Mouse (Mus musculus): ENCODE measurements around the gene Rfx8. TPM values are rescaled to one million over a fixed set of nuclear protein-coding genes. Genes with fewer than 3 reads are reported as not detected.
"Not testable (repeated sequence)": the region's sequence is repeated elsewhere in the genome, so short reads cannot be mapped to it uniquely, and the experiment has no call there.

The Rfx8 gene
- polyA plus RNA-seq, 1 experiment from 2014 or later, result 0.40 TPM

- H3K36me3 ChIP-seq (ENCODE audit: control insufficient read depth, insufficient read depth, low read length), result no peaks in the 10 kb centered on the region
- WGBS, result 82% methylated on average over 12 of the region's 12 CpGs
- H3K27me3 ChIP-seq (ENCODE audit: control insufficient read depth, insufficient read depth, low read depth, low read length), result no peaks in the 10 kb centered on the region
- ATAC-seq (ENCODE audit: low read depth), result no peak
- H3K4me1 ChIP-seq (replicated peaks; ENCODE audit: control insufficient read depth, insufficient read depth, low read length), result no peaks in the 10 kb centered on the region
- H3K9ac ChIP-seq (ENCODE audit: low read length), result no peak overlapping the region
- no peak overlapping the region for H3K27ac ChIP-seq (ENCODE audit: low read length)
- no peaks in the 10 kb centered on the region for H3K9me3 ChIP-seq (ENCODE audit: control insufficient read depth, low read length)
- H3K4me3 ChIP-seq (ENCODE audit: low read length), result no peak overlapping the region
- H3K4me2 ChIP-seq (ENCODE audit: low read depth, low read length), result no peak overlapping the region
Measured at GRCm38 (mm10) chr1:39666751-39667252, 54.0 kb downstream of the Rfx8 start.

GRCm38 (mm10) chr1:39664039-39664625 lies 56.7 kb downstream of the Rfx8 start:
- H3K4me3 ChIP-seq (ENCODE audit: low read length), result no peak overlapping the region
- 80% methylated on average over 7 of the region's 7 CpGs for WGBS
- no peak for ATAC-seq (ENCODE audit: low read depth)
- H3K36me3 ChIP-seq (ENCODE audit: control insufficient read depth, insufficient read depth, low read length), result no peaks in the 10 kb centered on the region
- no peak overlapping the region for H3K27ac ChIP-seq (ENCODE audit: low read length)
- H3K4me1 ChIP-seq (replicated peaks; ENCODE audit: control insufficient read depth, insufficient read depth, low read length), result no peaks in the 10 kb centered on the region
- no peaks in the 10 kb centered on the region for H3K9me3 ChIP-seq (ENCODE audit: control insufficient read depth, low read length)
- H3K9ac ChIP-seq (ENCODE audit: low read length), result no peak overlapping the region
- no peak overlapping the region for H3K4me2 ChIP-seq (ENCODE audit: low read depth, low read length)
- no peaks in the 10 kb centered on the region for H3K27me3 ChIP-seq (ENCODE audit: control insufficient read depth, insufficient read depth, low read depth, low read length)

GRCm38 (mm10) chr1:39663050-39663449 lies 57.7 kb downstream of the Rfx8 start:
- H3K27ac ChIP-seq (ENCODE audit: low read length), result no peak overlapping the region
- H3K4me1 ChIP-seq (replicated peaks; ENCODE audit: control insufficient read depth, insufficient read depth, low read length), result no peaks in the 10 kb centered on the region
- no peak overlapping the region for H3K4me2 ChIP-seq (ENCODE audit: low read depth, low read length)
- H3K4me3 ChIP-seq (ENCODE audit: low read length), result no peak overlapping the region
- no peak for ATAC-seq (ENCODE audit: low read depth)
- H3K9me3 ChIP-seq (ENCODE audit: control insufficient read depth, low read length), result peaks cover 2% of the 10 kb centered on the region; the same call in 1 of the 2 replicates
- WGBS, result 83% methylated on average over 4 of the region's 4 CpGs
- no peak overlapping the region for H3K9ac ChIP-seq (ENCODE audit: low read length)
- H3K36me3 ChIP-seq (ENCODE audit: control insufficient read depth, insufficient read depth, low read length), result no peaks in the 10 kb centered on the region
- H3K27me3 ChIP-seq (ENCODE audit: control insufficient read depth, insufficient read depth, low read depth, low read length), result no peaks in the 10 kb centered on the region

- Histone ChIP-seq H3K36me3 (ENCODE audit: control insufficient read depth, insufficient read depth, low read length) (no peaks in the 10 kb centered on the region), H3K4me3 (ENCODE audit: low read length) (no peak overlapping the region), H3K4me1 (replicated peaks; ENCODE audit: control insufficient read depth, insufficient read depth, low read length) (no peaks in the 10 kb centered on the region), H3K9ac (ENCODE audit: low read length) (no peak overlapping the region), H3K9me3 (ENCODE audit: control insufficient read depth, low read length) (peaks cover 2% of the 10 kb centered on the region; the same call in 1 of the 2 replicates), H3K27ac (ENCODE audit: low read length) (no peak overlapping the region), H3K4me2 (ENCODE audit: low read depth, low read length) (no peak overlapping the region), H3K27me3 (ENCODE audit: control insufficient read depth, insufficient read depth, low read depth, low read length) (peaks cover 7% of the 10 kb centered on the region; the same call in 1 of the 2 replicates)
- WGBS, result 66% methylated on average over 6 of the region's 6 CpGs
- ATAC-seq (ENCODE audit: low read depth), result no peak
Measured at GRCm38 (mm10) chr1:39656976-39657529, 63.7 kb downstream of the Rfx8 start.

- peaks cover 13% of the 10 kb centered on the region for H3K4me1 ChIP-seq (replicated peaks; ENCODE audit: control insufficient read depth, insufficient read depth, low read length)
- H3K4me3 ChIP-seq (ENCODE audit: low read length); H3K9me3 ChIP-seq (ENCODE audit: control insufficient read depth, low read length); H3K9ac ChIP-seq (ENCODE audit: low read length); ATAC-seq (ENCODE audit: low read depth); H3K27ac ChIP-seq (ENCODE audit: low read length); H3K36me3 ChIP-seq (ENCODE audit: control insufficient read depth, insufficient read depth, low read length); H3K4me2 ChIP-seq (ENCODE audit: low read depth, low read length): not testable (repeated sequence)
- 85% methylated on average over 18 of the region's 18 CpGs for WGBS
- peaks cover 25% of the 10 kb centered on the region for H3K27me3 ChIP-seq (ENCODE audit: control insufficient read depth, insufficient read depth, low read depth, low read length)
Measured at GRCm38 (mm10) chr1:39654901-39655300, 65.9 kb downstream of the Rfx8 start.

- Histone ChIP-seq H3K4me2 (ENCODE audit: low read depth, low read length) (no peak overlapping the region), H3K27me3 (ENCODE audit: control insufficient read depth, insufficient read depth, low read depth, low read length) (peaks cover 39% of the 10 kb centered on the region), H3K27ac (ENCODE audit: low read length) (no peak overlapping the region), H3K36me3 (ENCODE audit: control insufficient read depth, insufficient read depth, low read length) (no peaks in the 10 kb centered on the region), H3K9me3 (ENCODE audit: control insufficient read depth, low read length) (no peaks in the 10 kb centered on the region), H3K9ac (ENCODE audit: low read length) (no peak overlapping the region), H3K4me1 (replicated peaks; ENCODE audit: control insufficient read depth, insufficient read depth, low read length) (peaks cover 13% of the 10 kb centered on the region), H3K4me3 (ENCODE audit: low read length) (no peak overlapping the region)
- ATAC-seq (ENCODE audit: low read depth), result no peak
- 69% methylated on average over 4 of the region's 4 CpGs for WGBS
Measured at GRCm38 (mm10) chr1:39653028-39653427, 67.8 kb downstream of the Rfx8 start.

GRCm38 (mm10) chr1:39651241-39651548 lies 69.6 kb downstream of the Rfx8 start, which contains the start of gene Creg2:
Gene Creg2 (minus strand): TSS chr1:39651474.
- peaks cover 39% of the 10 kb centered on the region for H3K27me3 ChIP-seq (ENCODE audit: control insufficient read depth, insufficient read depth, low read depth, low read length)
- ATAC-seq (ENCODE audit: low read depth), result no peak

GRCm38 (mm10) chr1:39650435-39651240 lies 70.2 kb downstream of the Rfx8 start:
- Histone ChIP-seq H3K4me1 (replicated peaks; ENCODE audit: control insufficient read depth, insufficient read depth, low read length) (peaks cover 13% of the 10 kb centered on the region), H3K9ac (ENCODE audit: low read length) (peak overlapping the region; percentile 28; the same call in 1 of the 2 replicates), H3K4me3 (ENCODE audit: low read length) (peak overlapping the region; percentile 55), H3K27me3 (ENCODE audit: control insufficient read depth, insufficient read depth, low read depth, low read length) (peaks cover 39% of the 10 kb centered on the region), H3K4me2 (ENCODE audit: low read depth, low read length) (peak overlapping the region; percentile 93), H3K27ac (ENCODE audit: low read length) (no peak overlapping the region), H3K9me3 (ENCODE audit: control insufficient read depth, low read length) (no peaks in the 10 kb centered on the region), H3K36me3 (ENCODE audit: control insufficient read depth, insufficient read depth, low read length) (no peaks in the 10 kb centered on the region)
- under 1% methylated on average over 73 of the region's 73 CpGs for WGBS
- peak; percentile 74 for ATAC-seq (ENCODE audit: low read depth)

More at GRCm38 (mm10) chr1:39651241-39651548, 69.6 kb downstream of the Rfx8 start, which contains the start of gene Creg2:
- peak within 1 kb of the TSS; percentile 28; the same call in 1 of the 2 replicates for H3K9ac ChIP-seq (ENCODE audit: low read length)
- H3K4me1 ChIP-seq (replicated peaks; ENCODE audit: control insufficient read depth, insufficient read depth, low read length), result peaks cover 13% of the 10 kb centered on the region
- H3K27ac ChIP-seq (ENCODE audit: low read length), result no peak within 1 kb of the TSS
- peak within 1 kb of the TSS; percentile 55 for H3K4me3 ChIP-seq (ENCODE audit: low read length)
- WGBS, result 34% methylated on average over 9 of the region's 9 CpGs
- peak within 1 kb of the TSS; percentile 93 for H3K4me2 ChIP-seq (ENCODE audit: low read depth, low read length)
- H3K9me3 ChIP-seq (ENCODE audit: control insufficient read depth, low read length), result no peaks in the 10 kb centered on the region
- H3K36me3 ChIP-seq (ENCODE audit: control insufficient read depth, insufficient read depth, low read length), result no peaks in the 10 kb centered on the region

All from lung, embryonic 16.5 days (tissue).